Comparison of ENCODE assay signal across 16 mouse cellular contexts in genomic region chr1:151112390-151112789, GRCm38 (mm10).
"Had no signal": no experiment of that assay in that cellular context is flagged by ENCODE, and none has a peak within 500 bp of the region (broad histone marks: within the 10 kb centered on the region; RNA-seq: fewer than 3 reads in every experiment).

No protein-coding gene starts in this region.

- DNase-seq: kidney, adult 18-20 months; kidney, adult 9 months; kidney, postnatal 14 days; kidney, postnatal 4 days; left cerebral cortex, postnatal 4 days; liver, embryonic 13.5 days; lung, embryonic 14.5 days; retina, postnatal 1 day; right cerebral cortex, postnatal 25 days; spleen, adult 18-20 months; thymus, adult 18-20 months; thymus, postnatal 36 days had no signal

- H3K27ac ChIP-seq: macrophage; midbrain, embryonic 13.5 days had no signal

- ATAC-seq: intestine, embryonic 16.5 days; midbrain, embryonic 13.5 days; midbrain, embryonic 16.5 days had no signal

- H3K9ac ChIP-seq: lung, embryonic 14.5 days; midbrain, embryonic 13.5 days had no signal

- H3K4me2 ChIP-seq: liver, embryonic 13.5 days; lung, embryonic 14.5 days; midbrain, embryonic 13.5 days had no signal

- H3K36me3 ChIP-seq: liver, embryonic 13.5 days; midbrain, embryonic 13.5 days had no signal

- H3K9me3 ChIP-seq: liver, embryonic 13.5 days; midbrain, embryonic 13.5 days had no signal

- H3K27me3 ChIP-seq: midbrain, embryonic 13.5 days had no signal

- H3K4me3 ChIP-seq: liver, embryonic 13.5 days; midbrain, embryonic 13.5 days had no signal
